Mouse (Mus musculus) embryonic fibroblast, embryonic 13.5 days (primary cell): Measurements from ENCODE around the gene Nubpl.

ENCODE experiments used
- CTCF ChIP-seq: IDR thresholded peaks from 2 replicates; pipeline ENCODE4 v1.5.1; 2011; ENCODE audit warnings: mild to moderate bottlenecking, control low read depth, low read length, moderate library complexity, borderline replicate concordance; ENCODE audit not compliant: insufficient read depth
- POLR2A ChIP-seq: IDR thresholded peaks from 2 replicates; pipeline ENCODE4 v1.6.1; 2011; ENCODE audit warnings: low read depth, mild to moderate bottlenecking, control low read depth, low read length, moderate library complexity

DNA sequence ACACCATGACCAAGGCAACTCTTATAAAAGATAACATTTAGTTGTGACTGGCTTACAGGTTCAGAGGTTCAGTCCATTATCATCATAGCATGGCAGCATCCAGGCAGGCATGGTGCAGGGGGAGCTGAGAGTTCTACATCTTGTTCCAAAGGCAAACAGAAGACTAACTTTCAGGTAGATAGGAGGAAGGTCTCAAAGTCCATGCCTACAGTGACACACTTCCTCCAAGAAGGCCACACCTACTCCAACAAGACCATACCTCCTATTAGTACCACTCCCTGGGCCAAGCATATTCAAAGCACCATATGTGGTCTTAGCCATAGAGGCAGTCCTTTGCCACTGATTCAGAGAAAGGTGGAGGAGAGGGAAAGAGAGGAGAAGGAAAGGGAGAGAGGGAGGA lies 113.6 kb downstream of the Nubpl start:
- TF ChIP-seq POLR2A: no peak
- TF ChIP-seq CTCF: no peak
